Mouse (Mus musculus) cerebellum, adult 2 months (tissue): Measurements from ENCODE around the gene Ccl28.

Experiments
- CTCF ChIP-seq: fragments of 200-500 bp; IDR thresholded peaks from 2 replicates; pipeline ENCODE4 v1.5.1; 2011; ENCODE audit warnings: low read depth, mild to moderate bottlenecking, control low read depth, low read length, moderate library complexity, borderline replicate concordance; ENCODE audit not compliant: insufficient read depth
- POLR2A ChIP-seq: fragments of 200-500 bp; IDR thresholded peaks from 2 replicates; pipeline ENCODE4 v1.6.1; 2011; ENCODE audit warnings: low read length, control low read depth, borderline replicate concordance; ENCODE audit not compliant: insufficient read depth

DNA sequence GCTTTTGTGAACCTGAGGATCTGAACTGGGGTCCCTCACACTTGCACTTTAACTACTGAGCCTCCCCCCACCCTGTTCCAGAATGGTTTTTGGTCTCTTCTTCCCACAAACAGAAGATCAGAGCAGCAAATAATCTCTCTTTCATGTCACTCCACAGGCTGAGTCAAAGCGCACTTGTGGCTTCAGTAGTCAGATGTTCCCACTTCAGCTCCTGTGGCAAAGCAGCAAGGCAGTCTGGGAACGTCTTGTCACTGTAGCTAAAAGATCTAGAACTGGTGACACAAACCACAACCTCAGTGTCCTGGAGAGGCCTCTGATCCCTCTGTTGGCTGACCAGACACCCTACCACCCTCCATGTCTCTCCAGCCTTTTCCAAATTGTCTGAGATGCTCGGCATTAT is 57.5 kb downstream of the Ccl28 start:
- TF ChIP-seq CTCF (no peak), POLR2A (no peak)
